Mouse (Mus musculus) lung, adult 2 months (tissue): ENCODE measurements around the gene Tff1.

Experiments used
- CTCF ChIP-seq: fragments of 200-500 bp; IDR thresholded peaks from 2 replicates; pipeline ENCODE4 v1.5.1; 2011; ENCODE audit warnings: mild to moderate bottlenecking, low read length, control low read depth; ENCODE audit not compliant: insufficient read depth
- POLR2A ChIP-seq: fragments of 200-500 bp; IDR thresholded peaks from 2 replicates; pipeline ENCODE4 v1.6.1; 2011; ENCODE audit warnings: low read depth, mild to moderate bottlenecking, control low read depth, low read length, borderline replicate concordance; ENCODE audit errors: extremely low read depth

GRCm38 (mm10) chr17:31138398-31138797 lies 26.7 kb downstream of the Tff1 start:
- TF ChIP-seq CTCF (peak; percentile 76), POLR2A (no peak)
